Mouse (Mus musculus) thymus, postnatal 25 days (tissue): ENCODE results near the gene Ppm1e.
A peak's percentile ranks its signal among the peaks of the same experiment; 100 is the strongest.
"Not testable (repeated sequence)": the region's sequence is repeated elsewhere in the genome, so short reads cannot be mapped to it uniquely, and the experiment has no call there.

ENCODE experiments used
- DNase-seq: peaks from one replicate; pipeline ENCODE4 v3.0.0; 2022

Gene Ppm1e

DNA sequence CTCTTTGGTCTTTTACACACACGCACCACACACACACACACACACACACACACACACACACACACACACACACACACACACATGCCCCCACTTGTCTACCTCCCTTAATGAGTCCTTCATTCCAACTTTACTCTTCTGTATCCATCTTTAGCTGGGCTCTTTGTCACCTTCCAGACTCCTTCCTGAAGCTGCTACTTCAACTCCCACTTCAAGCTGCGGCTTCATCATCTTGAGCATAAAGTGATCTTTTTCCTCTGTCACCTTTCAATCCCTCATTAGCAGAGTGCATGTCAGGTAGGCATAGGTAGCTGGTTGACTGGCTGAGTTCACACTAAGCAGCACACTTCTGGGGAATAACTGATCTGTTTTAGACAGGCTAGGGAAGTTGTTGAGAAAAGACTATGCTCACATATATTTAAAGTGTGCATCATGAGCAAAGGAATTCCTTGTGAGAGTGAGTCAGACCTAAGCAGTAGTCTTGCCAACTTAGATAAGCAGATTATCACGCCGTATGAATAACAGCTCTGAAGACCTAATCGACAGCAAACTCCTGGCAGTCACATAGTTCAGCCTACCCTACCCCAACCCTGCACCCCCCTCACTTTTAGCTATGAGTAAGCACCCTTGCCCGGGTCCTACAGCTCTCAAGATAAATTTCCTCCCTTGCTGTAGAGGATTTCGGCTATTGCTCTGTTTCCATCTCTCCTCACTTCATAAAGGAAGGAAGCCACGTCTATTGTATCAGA, 49.3 kb downstream of the Ppm1e start:
- no peak for DNase-seq

DNA sequence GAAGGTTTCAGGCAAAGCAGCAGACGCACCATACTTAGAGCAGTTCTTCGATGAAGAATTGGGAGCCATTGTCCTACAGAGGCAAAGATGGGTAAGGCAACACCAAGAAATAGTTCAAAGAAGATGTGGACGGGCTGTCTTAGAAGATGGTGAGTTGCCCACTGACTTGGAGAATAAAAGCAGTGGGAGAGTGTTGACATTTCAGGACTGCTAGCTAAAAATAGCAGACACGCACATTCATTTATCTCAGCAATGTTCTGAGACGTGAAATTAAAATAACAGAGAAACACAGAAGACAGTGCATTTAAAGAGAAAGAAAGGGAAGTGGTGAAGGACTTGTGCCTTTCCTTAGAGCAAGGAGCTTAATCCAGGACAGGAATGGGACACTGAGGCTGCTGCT, 59.8 kb downstream of the Ppm1e start:
- DNase-seq: no peak

GRCm38 (mm10) chr11:87296467-87296866, 62.4 kb downstream of the Ppm1e start:
- DNase-seq: no peak

- DNase-seq: no peak
These were observed 63.2 kb downstream of the Ppm1e start for GRCm38 (mm10) chr11:87295636-87296035.

- DNase-seq: no peak
These were observed 69.5 kb downstream of the Ppm1e start for GRCm38 (mm10) chr11:87289313-87289712.

DNA sequence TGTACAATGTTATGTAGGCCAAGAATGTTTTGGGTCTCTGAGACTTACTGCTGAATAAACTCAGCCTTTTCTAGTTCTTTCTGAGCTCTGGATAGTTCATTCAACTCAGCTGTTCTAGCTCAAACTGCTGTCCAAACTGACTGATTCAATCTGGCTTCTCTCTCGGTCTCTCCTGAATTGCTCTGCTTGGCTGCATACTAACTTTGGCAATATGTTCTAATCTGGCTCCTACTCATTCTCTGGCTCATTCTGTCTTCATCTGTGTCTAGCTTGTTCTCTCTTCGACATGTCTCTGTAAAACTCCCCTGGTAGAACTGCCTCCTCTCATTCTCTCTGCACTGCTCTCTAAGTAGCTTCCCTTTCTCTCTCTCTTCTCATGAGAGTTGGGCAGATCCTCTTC, 72.6 kb downstream of the Ppm1e start:
- no peak for DNase-seq

GRCm38 (mm10) chr11:87281907-87282475, 76.8 kb downstream of the Ppm1e start:
- no peak for DNase-seq

GRCm38 (mm10) chr11:87279461-87279860, 79.4 kb downstream of the Ppm1e start:
- no peak for DNase-seq

GRCm38 (mm10) chr11:87278807-87279206, 80.0 kb downstream of the Ppm1e start:
- DNase-seq: no peak

GRCm38 (mm10) chr11:87276240-87276985, 82.4 kb downstream of the Ppm1e start:
- DNase-seq: peak; percentile 77

- no peak for DNase-seq
These were observed 83.3 kb downstream of the Ppm1e start for GRCm38 (mm10) chr11:87275420-87276048.

DNA sequence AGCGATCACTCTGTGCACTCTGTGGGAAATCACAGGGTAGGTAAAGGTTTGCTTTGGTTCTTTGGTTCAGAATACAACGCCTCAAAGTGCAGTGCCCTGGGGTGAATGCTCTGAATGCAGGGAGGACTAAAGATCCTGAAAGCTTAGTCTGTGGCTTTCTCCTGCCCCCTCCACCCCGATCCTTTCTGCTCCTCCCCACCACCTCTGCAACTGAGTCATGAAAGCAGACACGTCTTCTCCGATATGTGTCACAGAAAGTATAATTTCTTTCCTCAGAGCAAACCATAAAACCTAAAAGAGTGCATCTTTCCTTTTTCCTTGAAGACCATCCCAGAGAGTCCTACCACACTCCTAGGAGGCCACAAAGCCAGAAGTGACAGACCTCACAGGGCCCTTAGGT, 86.1 kb downstream of the Ppm1e start:
- DNase-seq: no peak

GRCm38 (mm10) chr11:87271479-87271878, 87.3 kb downstream of the Ppm1e start:
- DNase-seq: no peak

DNA sequence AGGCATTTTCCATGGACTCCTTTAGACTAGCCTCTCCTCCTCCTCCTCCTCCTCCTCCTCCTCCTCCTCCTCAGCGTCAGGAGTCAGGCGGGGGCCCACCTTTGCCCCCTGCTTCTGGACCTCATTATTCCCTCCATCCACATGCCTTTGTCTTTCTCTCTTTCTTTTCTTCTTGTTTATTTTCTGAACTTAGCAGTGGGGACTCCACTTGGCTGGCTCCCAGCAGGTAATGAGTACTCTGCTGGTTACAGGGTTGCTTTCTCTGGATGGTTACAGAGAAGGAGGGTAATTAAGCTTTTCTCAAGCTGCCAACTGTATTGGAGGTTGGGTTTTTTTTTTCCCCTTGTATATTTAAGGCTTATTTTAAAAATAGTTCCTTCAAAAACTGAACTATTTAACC, 87.9 kb downstream of the Ppm1e start:
- no peak for DNase-seq

GRCm38 (mm10) chr11:87270446-87270845, 88.4 kb downstream of the Ppm1e start:
- DNase-seq: no peak

DNA sequence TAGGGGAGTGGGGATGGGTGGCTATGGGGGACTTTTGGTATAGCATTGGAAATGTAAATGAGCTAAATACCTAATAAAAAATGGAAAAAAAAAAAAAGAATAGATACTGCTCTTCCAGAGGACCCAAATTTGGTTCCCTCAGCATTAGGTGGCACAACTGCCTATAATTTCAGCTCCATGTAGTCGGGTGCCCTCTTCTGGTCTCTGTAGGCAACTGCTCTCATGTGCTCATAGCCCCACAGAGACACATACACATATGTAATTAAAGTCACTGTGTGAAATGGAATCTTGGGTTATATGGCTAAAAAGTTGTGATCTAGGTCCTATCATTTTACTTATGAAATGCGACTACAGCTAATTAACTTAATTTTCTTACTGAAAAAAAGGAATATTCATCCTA, 90.0 kb downstream of the Ppm1e start:
- DNase-seq: peak; percentile 32

DNA sequence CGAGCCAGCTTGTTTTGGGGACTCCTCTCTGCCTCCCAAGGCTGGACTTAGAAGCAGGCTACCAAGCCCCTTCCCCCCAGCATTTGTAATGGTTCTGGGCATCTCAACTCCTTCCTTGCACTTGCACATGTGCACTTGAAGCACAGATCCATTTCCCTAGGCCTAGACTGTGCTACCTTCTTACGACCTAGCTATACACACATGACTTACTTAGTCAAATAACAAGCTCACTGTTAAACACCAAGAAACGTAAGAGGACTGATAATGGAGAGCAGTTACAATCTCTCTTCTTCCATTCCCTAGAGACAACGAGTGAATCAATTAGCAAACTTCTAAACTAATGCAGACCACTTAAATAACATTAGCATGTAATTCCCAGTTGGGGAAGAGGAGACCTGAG, 92.6 kb downstream of the Ppm1e start:
- no peak for DNase-seq

- DNase-seq: no peak
These were observed 94.9 kb downstream of the Ppm1e start for GRCm38 (mm10) chr11:87263946-87264345.

GRCm38 (mm10) chr11:87261705-87262104, 97.1 kb downstream of the Ppm1e start:
- DNase-seq: not testable (repeated sequence)

GRCm38 (mm10) chr11:87259792-87260191, 99.0 kb downstream of the Ppm1e start:
- peak; percentile 12 for DNase-seq

GRCm38 (mm10) chr11:87257282-87257681, 101.5 kb downstream of the Ppm1e start:
- no peak for DNase-seq

DNA sequence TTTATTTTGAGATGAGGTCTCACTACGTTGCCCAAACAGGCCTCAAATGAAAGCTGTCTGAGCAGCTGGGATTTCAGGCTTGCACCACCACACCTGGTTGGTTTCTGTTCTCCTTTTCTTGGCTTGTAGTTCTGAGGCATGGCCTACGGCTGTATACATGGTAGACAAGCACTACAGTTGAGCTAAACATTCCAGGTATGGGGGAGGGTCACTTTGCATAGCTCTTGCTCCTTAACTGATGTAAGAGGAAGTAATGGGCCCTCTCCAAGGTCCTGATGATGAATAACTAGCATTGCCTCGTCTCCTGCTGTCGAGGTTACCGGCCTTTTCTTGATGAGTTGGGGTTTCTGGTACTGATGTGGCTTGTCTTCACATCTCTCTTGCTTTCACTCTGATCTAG, 104.7 kb downstream of the Ppm1e start:
- no peak for DNase-seq

DNA sequence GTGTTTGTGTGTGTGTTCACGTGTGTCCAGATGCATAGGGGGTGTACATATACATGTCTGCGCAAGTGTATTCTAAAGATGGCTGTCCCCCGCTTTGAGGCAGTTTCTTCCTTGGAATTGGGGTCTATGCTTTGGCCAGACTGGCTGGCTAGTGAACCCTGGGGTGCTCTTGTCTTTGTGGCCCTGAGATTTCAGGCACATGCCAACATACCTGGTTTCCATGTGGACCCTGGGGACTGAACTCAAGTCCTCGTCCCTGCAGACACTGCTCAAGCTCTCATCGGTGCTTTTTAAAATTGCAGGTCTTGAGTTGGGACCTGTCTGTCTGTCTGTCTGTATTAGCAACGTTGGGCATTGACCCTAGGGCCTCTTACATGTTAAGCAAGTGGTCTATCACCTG, 105.5 kb downstream of the Ppm1e start:
- DNase-seq: no peak

GRCm38 (mm10) chr11:87250132-87250531, 108.7 kb downstream of the Ppm1e start:
- DNase-seq: no peak
